Mouse (Mus musculus) forebrain, embryonic 14.5 days (tissue): ENCODE results near the gene Cbx4. TPM values are rescaled to one million over a fixed set of nuclear protein-coding genes. Genes with fewer than 3 reads are reported as not detected.

ENCODE experiments used
- ATAC-seq: fragments of 200-750 bp; cut with Nextera tagmentation; 2 replicates; pipeline ENCODE4 v1.8.0; 2017; ENCODE audit warnings: mild to moderate bottlenecking, moderate library complexity
- DNase-seq: peaks from one replicate; pipeline ENCODE4 v3.0.0-alpha.2; 2015; ENCODE audit warnings: low spot score
- H3K27ac ChIP-seq: fragments of 300-500 bp; sonication (generic); 2 replicates; pipeline ENCODE4 v1.5.1; 2014; ENCODE audit warnings: low read depth, mild to moderate bottlenecking, control low read depth, low read length, moderate library complexity
- H3K27me3 ChIP-seq: fragments of 300-500 bp; sonication (generic); replicated peaks from 2 replicates; pipeline ENCODE4 v1.6.1; 2014; ENCODE audit warnings: low read length, control low read depth, mixed read lengths; ENCODE audit not compliant: control insufficient read depth, insufficient read depth
- H3K36me3 ChIP-seq: fragments of 300-500 bp; sonication (generic); 2 replicates; pipeline ENCODE4 v1.6.1; 2014; ENCODE audit warnings: low read length, control low read depth; ENCODE audit not compliant: control insufficient read depth, insufficient read depth
- H3K4me1 ChIP-seq: fragments of 300-500 bp; sonication (generic); 2 replicates; pipeline ENCODE4 v1.6.1; 2014; ENCODE audit warnings: antibody characterized with exemption, low read length, control low read depth; ENCODE audit not compliant: control insufficient read depth, insufficient read depth
- H3K4me2 ChIP-seq: fragments of 300-500 bp; sonication (generic); 2 replicates; pipeline ENCODE4 v1.6.1; 2014; ENCODE audit warnings: mild to moderate bottlenecking, control low read depth, low read length
- H3K4me3 ChIP-seq: fragments of 300-500 bp; sonication (generic); 2 replicates; pipeline ENCODE4 v1.5.1; 2014; ENCODE audit warnings: low read depth, low read length, control low read depth
- H3K9ac ChIP-seq: fragments of 300-500 bp; sonication (generic); 2 replicates; pipeline ENCODE4 v1.6.1; 2014; ENCODE audit warnings: mild to moderate bottlenecking, low read length, control low read depth, moderate library complexity
- H3K9me3 ChIP-seq: fragments of 300-500 bp; sonication (generic); replicated peaks from 2 replicates; pipeline ENCODE4 v1.6.1; 2016; ENCODE audit warnings: low read length, control low read depth, mixed read lengths; ENCODE audit not compliant: control insufficient read depth
- WGBS: fragments of 180-500 bp; shearing (Covaris S2); extraction: QIAGEN DNeasy Blood & Tissue Kit; methylation state at CpG from one replicate; pipeline ENCODE4 v1.1.7; 2014; 5-methylcytosine and 5-hydroxymethylcytosine counted together
- polyA plus RNA-seq: library from polyadenylated mRNA; unstranded; fragments of >200 nt; fragmentation: Nextera tagmentation; extraction: Ambion mirVana; gene quantifications from 2 replicates; pipeline ENCODE4 v1.2.1, GENCODE M21; 2014

Gene Cbx4
- polyA plus RNA-seq, 1 experiment from 2014 or later: 9.3 TPM

- no peaks in the 10 kb centered on the region for H3K36me3 ChIP-seq
- H3K27ac ChIP-seq: peak overlapping the region; percentile 82
- H3K4me2 ChIP-seq: peak overlapping the region; percentile 98
- ATAC-seq: 0 out of 2 replicates have a peak, but pooled peaks have one; percentile 6
- peak overlapping the region; percentile 96 for H3K9ac ChIP-seq
- H3K4me3 ChIP-seq: peak overlapping the region; percentile 57
- H3K4me1 ChIP-seq: peaks cover 42% of the 10 kb centered on the region
- under 1% methylated on average over 52 of the region's 65 CpGs for WGBS
- DNase-seq: peak; percentile 76
- H3K9me3 ChIP-seq: no peaks in the 10 kb centered on the region
- peaks cover 59% of the 10 kb centered on the region for H3K27me3 ChIP-seq
Observed at GRCm38 (mm10) chr11:119056301-119057211, 29.5 kb downstream of the Cbx4 start.

- H3K27me3 ChIP-seq: peaks cover 67% of the 10 kb centered on the region
- peaks cover 42% of the 10 kb centered on the region for H3K4me1 ChIP-seq
- WGBS: 1% methylated on average over 32 of the region's 32 CpGs
- DNase-seq (no peak), ATAC-seq (no peak)
- peak overlapping the region; percentile 96 for H3K9ac ChIP-seq
- H3K36me3 ChIP-seq: no peaks in the 10 kb centered on the region
- peak overlapping the region; percentile 57 for H3K4me3 ChIP-seq
- no peak overlapping the region for H3K27ac ChIP-seq
- no peaks in the 10 kb centered on the region for H3K9me3 ChIP-seq
- peak overlapping the region; percentile 98 for H3K4me2 ChIP-seq
Observed at GRCm38 (mm10) chr11:119055571-119056131, 30.4 kb downstream of the Cbx4 start.

GRCm38 (mm10) chr11:119054351-119055345 lies 31.4 kb downstream of the Cbx4 start:
- peaks cover 42% of the 10 kb centered on the region for H3K4me1 ChIP-seq
- 2% methylated on average over 47 of the region's 47 CpGs for WGBS
- DNase-seq: no peak

DNA sequence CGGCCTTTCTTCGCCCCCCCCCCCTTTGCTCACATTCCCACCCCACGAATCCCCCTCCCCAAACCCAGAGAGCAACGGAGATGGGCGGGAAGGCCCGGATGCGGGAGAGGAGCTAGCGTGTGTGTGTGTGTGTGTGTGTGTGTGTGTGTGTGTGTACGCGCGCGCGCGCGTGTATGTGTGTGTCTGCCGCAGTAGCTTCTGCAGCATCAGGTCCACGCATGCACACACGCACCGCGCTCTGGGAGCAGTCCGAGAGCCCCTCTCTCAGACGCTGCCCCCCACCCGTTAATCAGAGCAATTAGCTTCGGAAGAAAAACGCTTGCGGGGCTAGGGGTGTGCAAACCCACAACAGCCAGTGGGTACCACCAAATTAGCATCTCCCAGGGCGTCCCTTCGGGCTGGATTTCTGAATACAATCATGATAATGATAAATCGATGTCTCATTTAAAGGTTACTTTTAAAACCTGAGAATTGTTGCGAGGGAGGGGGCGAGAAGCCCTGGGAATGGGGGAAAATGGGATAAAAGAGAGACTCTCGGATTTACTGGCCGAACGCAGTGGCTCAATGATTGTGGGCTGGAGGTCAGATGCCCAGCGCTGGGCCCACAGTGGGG lies 32.2 kb downstream of the Cbx4 start:
- Histone ChIP-seq H3K27me3 (peaks cover 67% of the 10 kb centered on the region), H3K4me1 (peaks cover 42% of the 10 kb centered on the region), H3K9me3 (no peaks in the 10 kb centered on the region), H3K27ac (peak overlapping the region; percentile 93), H3K9ac (peak overlapping the region; percentile 62), H3K4me3 (peak overlapping the region; percentile 35), H3K36me3 (no peaks in the 10 kb centered on the region), H3K4me2 (peak overlapping the region; percentile 98)
- peak; percentile 50 for ATAC-seq
- DNase-seq: peak; percentile 89
- WGBS: under 1% methylated on average over 29 of the region's 35 CpGs

More at GRCm38 (mm10) chr11:119054351-119055345, 31.4 kb downstream of the Cbx4 start:
- H3K27me3 ChIP-seq: peaks cover 67% of the 10 kb centered on the region
- H3K4me3 ChIP-seq: peak overlapping the region; percentile 57
- H3K27ac ChIP-seq: peak overlapping the region; percentile 93
- no peaks in the 10 kb centered on the region for H3K9me3 ChIP-seq
- peak overlapping the region; percentile 98 for H3K4me2 ChIP-seq
- H3K9ac ChIP-seq: peak overlapping the region; percentile 62
- no peaks in the 10 kb centered on the region for H3K36me3 ChIP-seq
- ATAC-seq: no peak

DNA sequence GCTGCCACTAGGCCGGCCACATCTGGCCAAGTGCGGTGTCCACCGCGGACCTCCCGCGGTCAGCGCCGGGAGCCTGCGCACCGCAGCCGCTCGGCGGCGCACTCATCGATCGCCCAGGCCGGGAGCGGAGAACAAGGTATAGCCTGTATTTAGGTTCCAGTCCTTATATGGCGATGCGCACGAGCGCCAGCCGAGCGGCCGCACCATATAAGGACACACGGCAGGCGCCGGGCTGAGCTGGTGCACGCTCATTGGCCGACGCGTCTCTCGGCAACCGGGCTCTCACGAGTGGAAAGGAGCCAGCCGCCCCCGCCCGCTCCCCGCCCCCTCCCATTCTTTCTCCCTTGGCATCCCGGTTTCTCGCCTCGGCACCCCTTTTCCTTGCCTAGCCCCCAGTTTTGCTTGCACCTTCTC lies 32.8 kb downstream of the Cbx4 start:
- Histone ChIP-seq H3K9me3 (no peaks in the 10 kb centered on the region), H3K4me1 (peaks cover 37% of the 10 kb centered on the region), H3K27ac (peak overlapping the region; percentile 93), H3K36me3 (no peaks in the 10 kb centered on the region), H3K4me3 (peak overlapping the region; percentile 35), H3K9ac (peak overlapping the region; percentile 63), H3K27me3 (peaks cover 67% of the 10 kb centered on the region), H3K4me2 (peak overlapping the region; percentile 98)
- whole genome bisulfite sequencing: under 1% methylated on average over 38 of the region's 42 CpGs
- DNase-seq (peak; percentile 98), ATAC-seq (peak; percentile 94)

GRCm38 (mm10) chr11:119052661-119053256 lies 33.3 kb downstream of the Cbx4 start:
- Histone ChIP-seq H3K27me3 (peaks cover 67% of the 10 kb centered on the region), H3K4me3 (peak overlapping the region; percentile 35), H3K9me3 (no peaks in the 10 kb centered on the region), H3K9ac (peak overlapping the region; percentile 63), H3K36me3 (no peaks in the 10 kb centered on the region), H3K4me1 (peaks cover 36% of the 10 kb centered on the region), H3K27ac (peak overlapping the region; percentile 93), H3K4me2 (peak overlapping the region; percentile 98)
- WGBS: 3% methylated on average over 13 of the region's 13 CpGs
- DNase-seq (peak; percentile 63), ATAC-seq (no peak)

- H3K9me3 ChIP-seq: no peaks in the 10 kb centered on the region
- H3K36me3 ChIP-seq: no peaks in the 10 kb centered on the region
- H3K27me3 ChIP-seq: peaks cover 69% of the 10 kb centered on the region
- peak overlapping the region; percentile 93 for H3K27ac ChIP-seq
- peaks cover 34% of the 10 kb centered on the region for H3K4me1 ChIP-seq
- 4% methylated on average over 15 of the region's 15 CpGs for WGBS
- H3K4me2 ChIP-seq: peak overlapping the region; percentile 98; the same call in 1 of the 2 replicates
- H3K9ac ChIP-seq: peak overlapping the region; percentile 29
- ATAC-seq (no peak), DNase-seq (peak; percentile 81)
- H3K4me3 ChIP-seq: no peak overlapping the region
Observed at GRCm38 (mm10) chr11:119051927-119052660, 33.9 kb downstream of the Cbx4 start.
